Mouse (Mus musculus) hindlimb bud, embryonic 11.5 days (tissue): ENCODE data around the gene Tgfb1.

ENCODE experiments used
- DNase-seq: peaks from one replicate; pipeline ENCODE4 v3.0.0-alpha.2; 2012; ENCODE audit warnings: low read depth, low spot score; ENCODE audit errors: extremely low spot score

Tgfb1 gene

GRCm38 (mm10) chr7:25686680-25687531, at the start of gene Tgfb1:
Gene Tgfb1 (plus strand): TSS chr7:25687002.
- DNase-seq = no peak

GRCm38 (mm10) chr7:25637099-25637498, 49.7 kb upstream of the Tgfb1 start:
- no peak for DNase-seq

GRCm38 (mm10) chr7:25639754-25640153, 47.0 kb upstream of the Tgfb1 start:
- DNase-seq = no peak

- DNase-seq = no peak
Observed at GRCm38 (mm10) chr7:25644136-25644535, 42.7 kb upstream of the Tgfb1 start.

- DNase-seq = no peak
Observed at GRCm38 (mm10) chr7:25644631-25645030, 42.2 kb upstream of the Tgfb1 start.

- DNase-seq = no peak
Observed at GRCm38 (mm10) chr7:25645074-25645473, 41.7 kb upstream of the Tgfb1 start.

- no peak for DNase-seq
Observed at GRCm38 (mm10) chr7:25647574-25648123, 39.2 kb upstream of the Tgfb1 start.

- DNase-seq = no peak
Observed at GRCm38 (mm10) chr7:25649839-25650238, 37.0 kb upstream of the Tgfb1 start.

GRCm38 (mm10) chr7:25651281-25651680, 35.5 kb upstream of the Tgfb1 start:
- DNase-seq = no peak

GRCm38 (mm10) chr7:25652244-25652759, 34.5 kb upstream of the Tgfb1 start:
- no peak for DNase-seq

GRCm38 (mm10) chr7:25655601-25656428, 31.0 kb upstream of the Tgfb1 start:
- DNase-seq = no peak

GRCm38 (mm10) chr7:25657785-25658184, 29.0 kb upstream of the Tgfb1 start:
- no peak for DNase-seq

GRCm38 (mm10) chr7:25658657-25659472, 27.9 kb upstream of the Tgfb1 start, which contains the start of the genes Bckdha and Exosc5:
Gene Bckdha (minus strand): TSS chr7:25658981.
Gene Exosc5 (plus strand): TSS chr7:25659164.
- DNase-seq = peak; percentile 99

GRCm38 (mm10) chr7:25666381-25666780, 20.4 kb upstream of the Tgfb1 start:
- DNase-seq = no peak

GRCm38 (mm10) chr7:25669158-25669557, 17.6 kb upstream of the Tgfb1 start:
- no peak for DNase-seq

- no peak for DNase-seq
Observed at GRCm38 (mm10) chr7:25669631-25670030, 17.2 kb upstream of the Tgfb1 start.

- no peak for DNase-seq
Observed at GRCm38 (mm10) chr7:25670096-25670495, 16.7 kb upstream of the Tgfb1 start.

GRCm38 (mm10) chr7:25671686-25672085, 15.1 kb upstream of the Tgfb1 start:
- no peak for DNase-seq

- no peak for DNase-seq
Observed at GRCm38 (mm10) chr7:25672442-25672841, 14.4 kb upstream of the Tgfb1 start.

- DNase-seq = no peak
Observed at GRCm38 (mm10) chr7:25674297-25674696, 12.5 kb upstream of the Tgfb1 start.
